Mouse (Mus musculus): ENCODE data around the gene Zfp965.
"Not testable (repeated sequence)": the region's sequence is repeated elsewhere in the genome, so short reads cannot be mapped to it uniquely, and the experiment has no call there.

Gene Zfp965

GRCm38 (mm10) chr2:175469685-175470084 is at the start of gene Zfp965:
TSS of gene Zfp965 (plus strand) at chr2:175469985.
- not testable (repeated sequence) for DNase-seq (ENCODE audit: extremely low read depth, low read depth)

- DNase-seq (ENCODE audit: extremely low read depth, low read depth) = not testable (repeated sequence)
Observed at GRCm38 (mm10) chr2:175435707-175436106, 34.1 kb upstream of the Zfp965 start, which contains the start of gene Gm4724. TSS of gene Gm4724 (minus strand) at chr2:175435807.

Measured in MEL-GATA-1-ER (cell line).